Mouse (Mus musculus): ENCODE measurements at regions not wholly inside any gene's neighbourhood (a gene's known extent, or its start where the extent isn't known, plus 50 kb on each side); places are given as distances from the start of the nearest gene placed in this dataset.

- no peak overlapping the region for H3K9ac ChIP-seq (ENCODE audit: low read depth, low read length)
- H3K4me3 ChIP-seq (ENCODE audit: insufficient read depth, low read depth, low read length), result no peak overlapping the region
- no peaks in the 10 kb centered on the region for H3K27me3 ChIP-seq (ENCODE audit: control insufficient read depth, insufficient read depth, low read length)
- H3K4me1 ChIP-seq (ENCODE audit: control insufficient read depth, insufficient read depth, low read length), result no peaks in the 10 kb centered on the region
- no peaks in the 10 kb centered on the region for H3K79me2 ChIP-seq (ENCODE audit: control insufficient read depth, insufficient read depth, low read length)
- 95% methylated on average over 4 of the region's 4 CpGs for WGBS
- no peak for DNase-seq (ENCODE audit: extremely low read depth, low read depth, low spot score)
- no peak overlapping the region for H3K27ac ChIP-seq (replicated peaks; ENCODE audit: insufficient read depth, low read depth, low read length)
- TF ChIP-seq CTCF (IDR thresholded peaks at IDR 0.05; ENCODE audit: low read depth, low read length) (no peak), POLR2A (IDR thresholded peaks at IDR 0.05; ENCODE audit: extremely low read depth, insufficient read depth, low read length) (no peak)
- no peaks in the 10 kb centered on the region for H3K36me3 ChIP-seq (ENCODE audit: control insufficient read depth, insufficient read depth, low read length)
Measured at GRCm38 (mm10) chr4:152961677-152962076, 484.0 kb upstream of the Kcnab2 start.

- DNase-seq (ENCODE audit: extremely low read depth, low read depth, low spot score), result peak; percentile 15
- Histone ChIP-seq H3K4me3 (ENCODE audit: insufficient read depth, low read depth, low read length) (no peak overlapping the region), H3K9ac (ENCODE audit: low read depth, low read length) (no peak overlapping the region), H3K27me3 (ENCODE audit: control insufficient read depth, insufficient read depth, low read length) (no peaks in the 10 kb centered on the region), H3K27ac (replicated peaks; ENCODE audit: insufficient read depth, low read depth, low read length) (no peak overlapping the region), H3K36me3 (ENCODE audit: control insufficient read depth, insufficient read depth, low read length) (no peaks in the 10 kb centered on the region), H3K4me1 (ENCODE audit: control insufficient read depth, insufficient read depth, low read length) (no peaks in the 10 kb centered on the region), H3K79me2 (ENCODE audit: control insufficient read depth, insufficient read depth, low read length) (no peaks in the 10 kb centered on the region)
- 69% methylated on average over 12 of the region's 12 CpGs for WGBS
- TF ChIP-seq POLR2A (IDR thresholded peaks at IDR 0.05; ENCODE audit: extremely low read depth, insufficient read depth, low read length) (no peak), CTCF (IDR thresholded peaks at IDR 0.05; ENCODE audit: low read depth, low read length) (no peak)
Measured at GRCm38 (mm10) chr4:152959627-152960230, 482.1 kb upstream of the Kcnab2 start.

DNA sequence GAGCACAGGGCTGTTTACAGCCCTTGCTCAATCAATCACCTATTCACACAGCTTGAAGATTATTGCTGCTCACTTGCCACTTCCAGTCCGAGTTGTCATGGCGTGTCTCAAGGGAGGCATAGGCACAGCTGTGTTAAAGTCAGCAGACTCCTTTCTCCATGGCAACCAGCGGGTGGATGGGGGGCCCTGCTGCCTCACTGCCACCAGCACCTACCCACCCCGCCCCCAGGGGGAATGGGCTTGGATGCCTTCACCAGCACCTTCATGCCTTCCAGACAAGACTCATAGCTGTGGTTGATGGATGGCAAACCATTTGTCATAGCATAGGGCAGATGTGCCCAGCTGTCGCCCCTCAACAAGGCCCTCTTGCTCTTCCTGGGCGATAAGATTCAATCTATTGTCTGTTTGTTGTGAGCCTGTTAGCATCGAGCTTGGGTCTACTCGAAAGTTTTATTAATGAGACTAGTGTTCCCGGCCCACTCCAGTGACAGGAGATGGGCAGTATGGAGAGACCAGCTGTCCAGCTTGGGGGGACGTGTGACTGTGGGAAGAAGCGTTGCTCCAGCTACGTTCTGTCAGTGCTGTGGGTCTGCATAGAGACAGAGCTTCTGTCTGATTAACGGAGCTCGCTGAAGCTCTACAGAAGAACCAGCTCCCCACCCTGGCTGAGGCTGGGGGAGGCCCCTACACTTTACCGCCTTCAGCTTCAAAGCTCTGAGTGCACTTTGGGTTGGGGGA, 475.7 kb upstream of the Kcnab2 start:
- H3K9ac ChIP-seq (ENCODE audit: low read depth, low read length), result no peak overlapping the region
- no peaks in the 10 kb centered on the region for H3K27me3 ChIP-seq (ENCODE audit: control insufficient read depth, insufficient read depth, low read length)
- DNase-seq (ENCODE audit: extremely low read depth, low read depth, low spot score), result no peak
- 71% methylated on average over 15 of the region's 15 CpGs for WGBS
- H3K36me3 ChIP-seq (ENCODE audit: control insufficient read depth, insufficient read depth, low read length), result no peaks in the 10 kb centered on the region
- TF ChIP-seq CTCF (IDR thresholded peaks at IDR 0.05; ENCODE audit: low read depth, low read length) (no peak), POLR2A (IDR thresholded peaks at IDR 0.05; ENCODE audit: extremely low read depth, insufficient read depth, low read length) (no peak)
- H3K27ac ChIP-seq (replicated peaks; ENCODE audit: insufficient read depth, low read depth, low read length), result no peak overlapping the region
- no peaks in the 10 kb centered on the region for H3K79me2 ChIP-seq (ENCODE audit: control insufficient read depth, insufficient read depth, low read length)
- H3K4me1 ChIP-seq (ENCODE audit: control insufficient read depth, insufficient read depth, low read length), result no peaks in the 10 kb centered on the region
- no peak overlapping the region for H3K4me3 ChIP-seq (ENCODE audit: insufficient read depth, low read depth, low read length)

GRCm38 (mm10) chr4:152948956-152949355, 471.3 kb upstream of the Kcnab2 start:
- no peaks in the 10 kb centered on the region for H3K79me2 ChIP-seq (ENCODE audit: control insufficient read depth, insufficient read depth, low read length)
- H3K4me1 ChIP-seq (ENCODE audit: control insufficient read depth, insufficient read depth, low read length), result no peaks in the 10 kb centered on the region
- H3K36me3 ChIP-seq (ENCODE audit: control insufficient read depth, insufficient read depth, low read length), result no peaks in the 10 kb centered on the region
- H3K9ac ChIP-seq (ENCODE audit: low read depth, low read length), result no peak overlapping the region
- no peak overlapping the region for H3K4me3 ChIP-seq (ENCODE audit: insufficient read depth, low read depth, low read length)
- WGBS, result 71% methylated on average over 7 of the region's 7 CpGs
- DNase-seq (ENCODE audit: extremely low read depth, low read depth, low spot score), result no peak
- no peak overlapping the region for H3K27ac ChIP-seq (replicated peaks; ENCODE audit: insufficient read depth, low read depth, low read length)
- no peaks in the 10 kb centered on the region for H3K27me3 ChIP-seq (ENCODE audit: control insufficient read depth, insufficient read depth, low read length)
- TF ChIP-seq CTCF (IDR thresholded peaks at IDR 0.05; ENCODE audit: low read depth, low read length), result no peak
- TF ChIP-seq POLR2A (IDR thresholded peaks at IDR 0.05; ENCODE audit: extremely low read depth, insufficient read depth, low read length), result no peak

DNA sequence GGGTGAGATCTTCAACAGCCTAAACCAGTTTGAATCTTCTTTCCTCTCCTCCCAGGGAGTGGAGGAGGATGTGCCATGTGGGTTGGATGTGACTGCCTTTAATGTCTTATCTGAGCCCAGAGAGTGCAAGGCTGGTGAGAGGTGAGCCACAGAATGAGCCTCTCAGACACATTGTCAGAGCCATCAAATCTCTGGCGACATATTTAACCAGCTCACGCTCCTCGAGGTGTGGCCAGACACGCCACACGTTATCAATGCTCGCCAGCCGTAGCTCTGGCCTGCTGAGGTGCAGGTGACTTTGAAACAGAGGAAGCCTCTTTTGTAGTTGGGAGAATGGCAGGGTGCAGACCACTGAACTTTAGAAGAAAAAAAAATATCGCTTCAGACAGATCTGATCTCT, 463.5 kb upstream of the Kcnab2 start:
- H3K36me3 ChIP-seq (ENCODE audit: control insufficient read depth, insufficient read depth, low read length), result no peaks in the 10 kb centered on the region
- H3K9ac ChIP-seq (ENCODE audit: low read depth, low read length), result no peak overlapping the region
- 81% methylated on average over 8 of the region's 8 CpGs for WGBS
- H3K27me3 ChIP-seq (ENCODE audit: control insufficient read depth, insufficient read depth, low read length), result no peaks in the 10 kb centered on the region
- TF ChIP-seq POLR2A (IDR thresholded peaks at IDR 0.05; ENCODE audit: extremely low read depth, insufficient read depth, low read length) (no peak), CTCF (IDR thresholded peaks at IDR 0.05; ENCODE audit: low read depth, low read length) (no peak)
- no peak overlapping the region for H3K4me3 ChIP-seq (ENCODE audit: insufficient read depth, low read depth, low read length)
- H3K27ac ChIP-seq (replicated peaks; ENCODE audit: insufficient read depth, low read depth, low read length), result no peak overlapping the region
- no peak for DNase-seq (ENCODE audit: extremely low read depth, low read depth, low spot score)
- no peaks in the 10 kb centered on the region for H3K79me2 ChIP-seq (ENCODE audit: control insufficient read depth, insufficient read depth, low read length)
- H3K4me1 ChIP-seq (ENCODE audit: control insufficient read depth, insufficient read depth, low read length), result no peaks in the 10 kb centered on the region

- no peak for DNase-seq (ENCODE audit: extremely low read depth, low read depth, low spot score)
- Histone ChIP-seq H3K4me3 (ENCODE audit: insufficient read depth, low read depth, low read length) (no peak overlapping the region), H3K36me3 (ENCODE audit: control insufficient read depth, insufficient read depth, low read length) (no peaks in the 10 kb centered on the region), H3K27me3 (ENCODE audit: control insufficient read depth, insufficient read depth, low read length) (no peaks in the 10 kb centered on the region), H3K27ac (replicated peaks; ENCODE audit: insufficient read depth, low read depth, low read length) (no peak overlapping the region), H3K79me2 (ENCODE audit: control insufficient read depth, insufficient read depth, low read length) (no peaks in the 10 kb centered on the region), H3K9ac (ENCODE audit: low read depth, low read length) (no peak overlapping the region), H3K4me1 (ENCODE audit: control insufficient read depth, insufficient read depth, low read length) (no peaks in the 10 kb centered on the region)
- 78% methylated on average over 2 of the region's 2 CpGs for WGBS
- TF ChIP-seq CTCF (IDR thresholded peaks at IDR 0.05; ENCODE audit: low read depth, low read length) (no peak), POLR2A (IDR thresholded peaks at IDR 0.05; ENCODE audit: extremely low read depth, insufficient read depth, low read length) (no peak)
Measured at GRCm38 (mm10) chr4:152936614-152937013, 458.9 kb upstream of the Kcnab2 start.

All from liver, adult 2 months (tissue).